Mouse (Mus musculus) T-helper 17 cell (primary cell): ENCODE results near the gene Myo16.

Experiments used
- in situ Hi-C, 2 experiments: fragments of 300-600 bp; cut with MboI, MseI; formaldehyde crosslinking; loops; 1 replicate in 1 of 2; 2 replicates in 1 of 2; pipeline ENCODE4 v1.15.1; 2025; ENCODE audit warnings: high pct_unique_total_duplicates in 2 of 2

The Myo16 gene

GRCm38 (mm10) chr8:10545890-10546289 lies 392.2 kb downstream of the Myo16 start:
- in situ Hi-C loops, result no loop called here

GRCm38 (mm10) chr8:10546519-10546918 lies 392.8 kb downstream of the Myo16 start:
- in situ Hi-C loops, result no loop called here

GRCm38 (mm10) chr8:10548003-10548584 lies 394.4 kb downstream of the Myo16 start:
- in situ Hi-C loops, result no loop called here

- in situ Hi-C loops, result no loop called here
These were observed 395.7 kb downstream of the Myo16 start for GRCm38 (mm10) chr8:10549434-10549833.

GRCm38 (mm10) chr8:10557961-10558360 lies 404.2 kb downstream of the Myo16 start:
- in situ Hi-C loops, result no loop called here

GRCm38 (mm10) chr8:10559479-10559878 lies 405.8 kb downstream of the Myo16 start:
- in situ Hi-C loops, result no loop called here

GRCm38 (mm10) chr8:10561616-10562015 lies 407.9 kb downstream of the Myo16 start:
- in situ Hi-C loops, result no loop called here

- in situ Hi-C loops, result no loop called here
These were observed 408.3 kb downstream of the Myo16 start for GRCm38 (mm10) chr8:10562046-10562445.

- in situ Hi-C loops, result no loop called here
These were observed 408.9 kb downstream of the Myo16 start for GRCm38 (mm10) chr8:10562636-10563035.

- in situ Hi-C loops, result no loop called here
These were observed 411.7 kb downstream of the Myo16 start for GRCm38 (mm10) chr8:10565231-10566029.

GRCm38 (mm10) chr8:10568448-10568847 lies 414.7 kb downstream of the Myo16 start:
- in situ Hi-C loops, result no loop called here

GRCm38 (mm10) chr8:10574096-10574495 lies 420.4 kb downstream of the Myo16 start:
- in situ Hi-C loops, result loop anchor here in 1 of 2 experiments (5.0 kb wide), 1 partner anchor 433 kb away; the partner anchor contains the start of gene Irs2

GRCm38 (mm10) chr8:10575244-10575643 lies 421.5 kb downstream of the Myo16 start:
- in situ Hi-C loops, result loop anchor here (5.0 kb wide), 2 partner anchors 52 to 442 kb away; no protein-coding TSS in a partner anchor

GRCm38 (mm10) chr8:10586956-10587744 lies 433.4 kb downstream of the Myo16 start:
- in situ Hi-C loops, result no loop called here

GRCm38 (mm10) chr8:10589422-10589933 lies 435.8 kb downstream of the Myo16 start:
- in situ Hi-C loops, result no loop called here

- in situ Hi-C loops, result no loop called here
These were observed 439.2 kb downstream of the Myo16 start for GRCm38 (mm10) chr8:10592917-10593316.

GRCm38 (mm10) chr8:10596353-10596752 lies 442.6 kb downstream of the Myo16 start:
- in situ Hi-C loops, result no loop called here

- in situ Hi-C loops, result no loop called here
These were observed 443.9 kb downstream of the Myo16 start for GRCm38 (mm10) chr8:10597595-10597994.

GRCm38 (mm10) chr8:10598889-10599288 lies 445.2 kb downstream of the Myo16 start:
- in situ Hi-C loops, result no loop called here

GRCm38 (mm10) chr8:10606028-10606815 lies 452.5 kb downstream of the Myo16 start:
- in situ Hi-C loops, result no loop called here

GRCm38 (mm10) chr8:10606816-10607209 lies 453.1 kb downstream of the Myo16 start:
- in situ Hi-C loops, result no loop called here
